Mouse (Mus musculus) ES-Bruce4 (cell line): ENCODE measurements at regions not wholly inside any gene's neighbourhood (a gene's known extent, or its start where the extent isn't known, plus 50 kb on each side); places are given as distances from the start of the nearest gene placed in this dataset.
"Not testable (repeated sequence)": the region's sequence is repeated elsewhere in the genome, so short reads cannot be mapped to it uniquely, and the experiment has no call there.

Source experiments
- H3K27ac ChIP-seq: 2 replicates; pipeline ENCODE4 v1.5.1; 2012; ENCODE audit warnings: low read length, inconsistent platforms; ENCODE audit not compliant: insufficient read depth
- H3K27me3 ChIP-seq: 2 replicates; pipeline ENCODE4 v1.6.1; 2012; ENCODE audit warnings: mild to moderate bottlenecking, low read length, inconsistent platforms; ENCODE audit not compliant: control insufficient read depth, poor library complexity, insufficient read depth, severe bottlenecking
- H3K36me3 ChIP-seq: 2 replicates; pipeline ENCODE4 v1.6.1; 2012; ENCODE audit warnings: inconsistent platforms, mild to moderate bottlenecking, low read length, moderate library complexity; ENCODE audit not compliant: control insufficient read depth, poor library complexity, insufficient read depth, severe bottlenecking
- H3K4me1 ChIP-seq: one replicate; pipeline ENCODE4 v1.8.1; 2011; ENCODE audit warnings: low read length; ENCODE audit not compliant: control insufficient read depth, insufficient read depth
- H3K4me3 ChIP-seq: 2 replicates; pipeline ENCODE4 v1.5.1; 2011; ENCODE audit warnings: low read depth, mild to moderate bottlenecking, low read length
- H3K9ac ChIP-seq: 2 replicates; pipeline ENCODE4 v1.6.1; 2012; ENCODE audit warnings: low read depth, mild to moderate bottlenecking, inconsistent platforms; ENCODE audit not compliant: poor library complexity, severe bottlenecking
- H3K9me3 ChIP-seq: replicated peaks from 2 replicates; pipeline ENCODE4 v1.6.1; 2012; ENCODE audit warnings: mild to moderate bottlenecking, low read length, inconsistent platforms; ENCODE audit not compliant: control insufficient read depth, poor library complexity, insufficient read depth, severe bottlenecking
- CTCF ChIP-seq: IDR thresholded peaks from one replicate; pipeline ENCODE4 v1.8.1; 2011; ENCODE audit warnings: low read depth, low read length
- EP300 ChIP-seq: IDR thresholded peaks from 2 replicates; pipeline ENCODE4 v1.6.1; 2011; ENCODE audit warnings: low read depth, low read length; ENCODE audit not compliant: insufficient read depth
- POLR2A ChIP-seq: IDR thresholded peaks from one replicate; pipeline ENCODE4 v1.8.1; 2011; ENCODE audit warnings: low read length; ENCODE audit not compliant: insufficient read depth

- Histone ChIP-seq H3K4me3 (no peak overlapping the region), H3K27ac (no peak overlapping the region), H3K9me3 (0 out of 2 replicates have a peak, but pooled peaks cover 4% of the 10 kb centered on the region), H3K4me1 (no peaks in the 10 kb centered on the region), H3K27me3 (no peaks in the 10 kb centered on the region), H3K9ac (no peak overlapping the region), H3K36me3 (no peaks in the 10 kb centered on the region)
- TF ChIP-seq POLR2A (no peak), CTCF (no peak), EP300 (no peak)
These were observed 207.5 kb downstream of the Dhx15 start for GRCm38 (mm10) chr5:51982780-51983179.

DNA sequence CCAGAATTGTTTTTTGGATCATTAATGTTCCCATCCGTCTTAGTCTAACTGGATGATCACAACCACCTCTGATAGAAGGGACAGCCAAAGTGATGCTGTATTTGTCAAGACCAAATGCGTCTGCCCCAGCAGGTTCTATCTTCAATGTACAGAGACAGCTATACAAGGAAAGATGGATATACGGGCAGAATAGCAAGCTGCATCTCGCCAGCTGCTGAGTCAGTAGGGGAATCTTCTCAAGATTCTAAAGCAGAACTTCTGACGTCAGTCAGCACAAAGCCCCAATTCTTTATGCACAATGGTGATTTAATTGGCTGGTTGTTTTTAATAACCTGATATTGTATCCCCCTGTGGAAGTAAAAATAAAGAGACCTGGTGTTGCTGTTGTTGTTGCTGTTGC lies 209.4 kb downstream of the Dhx15 start:
- H3K4me3 ChIP-seq: no peak overlapping the region
- 0 out of 2 replicates have a peak, but pooled peaks cover 4% of the 10 kb centered on the region for H3K9me3 ChIP-seq
- H3K27ac ChIP-seq: no peak overlapping the region
- no peak overlapping the region for H3K9ac ChIP-seq
- no peaks in the 10 kb centered on the region for H3K4me1 ChIP-seq
- H3K27me3 ChIP-seq: no peaks in the 10 kb centered on the region
- TF ChIP-seq POLR2A: no peak
- no peak for TF ChIP-seq CTCF
- TF ChIP-seq EP300: no peak
- no peaks in the 10 kb centered on the region for H3K36me3 ChIP-seq

GRCm38 (mm10) chr5:51952499-51952898 lies 237.8 kb downstream of the Dhx15 start:
- Histone ChIP-seq H3K4me1 (no peaks in the 10 kb centered on the region), H3K27ac (no peak overlapping the region), H3K27me3 (no peaks in the 10 kb centered on the region), H3K4me3 (no peak overlapping the region), H3K9me3 (no peaks in the 10 kb centered on the region; the same call in 1 of the 2 replicates), H3K9ac (no peak overlapping the region), H3K36me3 (no peaks in the 10 kb centered on the region)
- no peak for TF ChIP-seq CTCF
- no peak for TF ChIP-seq EP300
- TF ChIP-seq POLR2A: no peak

GRCm38 (mm10) chr5:51949996-51950395 lies 240.3 kb downstream of the Dhx15 start:
- TF ChIP-seq CTCF (no peak), POLR2A (no peak), EP300 (no peak)
- no peaks in the 10 kb centered on the region for H3K36me3 ChIP-seq
- no peak overlapping the region for H3K9ac ChIP-seq
- H3K4me1 ChIP-seq: no peaks in the 10 kb centered on the region
- no peaks in the 10 kb centered on the region; the same call in 1 of the 2 replicates for H3K27me3 ChIP-seq
- H3K9me3 ChIP-seq: no peaks in the 10 kb centered on the region; the same call in 1 of the 2 replicates
- H3K27ac ChIP-seq: no peak overlapping the region
- H3K4me3 ChIP-seq: no peak overlapping the region

- H3K27ac ChIP-seq: no peak overlapping the region
- no peaks in the 10 kb centered on the region for H3K4me1 ChIP-seq
- H3K36me3 ChIP-seq: no peaks in the 10 kb centered on the region
- no peak overlapping the region for H3K4me3 ChIP-seq
- no peaks in the 10 kb centered on the region for H3K9me3 ChIP-seq
- TF ChIP-seq CTCF: no peak
- no peak overlapping the region for H3K9ac ChIP-seq
- no peaks in the 10 kb centered on the region; the same call in 1 of the 2 replicates for H3K27me3 ChIP-seq
These were observed 244.3 kb downstream of the Dhx15 start for GRCm38 (mm10) chr5:51946062-51946461.

GRCm38 (mm10) chr5:51941925-51942291 lies 248.4 kb downstream of the Dhx15 start:
- H3K9me3 ChIP-seq, H3K4me3 ChIP-seq, H3K36me3 ChIP-seq, H3K9ac ChIP-seq, H3K27ac ChIP-seq, H3K4me1 ChIP-seq, H3K27me3 ChIP-seq: not testable (repeated sequence)
